Mouse (Mus musculus) heart, postnatal 0 days (tissue): ENCODE measurements around the gene Ell2. TPM values are rescaled to one million over a fixed set of nuclear protein-coding genes. Genes with fewer than 3 reads are reported as not detected.

ENCODE experiments used
- ATAC-seq: fragments of 200-750 bp; cut with Nextera tagmentation; 2 replicates; pipeline ENCODE4 v1.8.0; 2017; ENCODE audit warnings: low read depth, moderate number of reproducible peaks, moderate library complexity; ENCODE audit not compliant: insufficient read depth
- DNase-seq: peaks from one replicate; pipeline ENCODE4 v3.0.0-alpha.2; 2016; ENCODE audit warnings: low spot score
- H3K27ac ChIP-seq: fragments of 300-500 bp; sonication (generic); 2 replicates; pipeline ENCODE4 v1.5.1; 2014; ENCODE audit warnings: low read depth, mild to moderate bottlenecking
- H3K27me3 ChIP-seq: fragments of 300-500 bp; sonication (generic); 2 replicates; pipeline ENCODE4 v1.6.1; 2014; ENCODE audit warnings: low read length, mixed read lengths; ENCODE audit not compliant: control insufficient read depth, insufficient read depth
- H3K36me3 ChIP-seq: fragments of 300-500 bp; sonication (generic); replicated peaks from 2 replicates; pipeline ENCODE4 v1.6.1; 2014; ENCODE audit warnings: low read length, mixed read lengths; ENCODE audit not compliant: control insufficient read depth, insufficient read depth
- H3K4me1 ChIP-seq: fragments of 300-500 bp; sonication (generic); 2 replicates; pipeline ENCODE4 v1.6.1; 2014; ENCODE audit warnings: antibody characterized with exemption; ENCODE audit not compliant: control insufficient read depth, insufficient read depth
- H3K4me2 ChIP-seq: fragments of 300-500 bp; sonication (generic); 2 replicates; pipeline ENCODE4 v1.6.1; 2014; ENCODE audit warnings: low read depth, mild to moderate bottlenecking, low read length, moderate library complexity
- H3K4me3 ChIP-seq: fragments of 300-500 bp; sonication (generic); 2 replicates; pipeline ENCODE4 v1.5.1; 2014; ENCODE audit warnings: low read depth, low read length
- H3K9ac ChIP-seq: fragments of 300-500 bp; sonication (generic); replicated peaks from 2 replicates; pipeline ENCODE4 v1.6.1; 2014; ENCODE audit warnings: low read depth, low read length, mixed read lengths
- H3K9me3 ChIP-seq: fragments of 300-500 bp; sonication (generic); replicated peaks from 2 replicates; pipeline ENCODE4 v1.6.1; 2016; ENCODE audit warnings: low read length; ENCODE audit not compliant: control insufficient read depth
- CTCF ChIP-seq: IDR thresholded peaks from 2 replicates; pipeline ENCODE4 v1.5.1; 2016; ENCODE audit warnings: antibody characterized with exemption, control low read depth, low read depth
- EP300 ChIP-seq: IDR thresholded peaks from 2 replicates; pipeline ENCODE4 v1.6.1; 2016; ENCODE audit warnings: antibody characterized with exemption, low read depth
- WGBS: fragments of 180-500 bp; shearing (Covaris S2); extraction: QIAGEN DNeasy Blood & Tissue Kit; methylation state at CpG from one replicate; pipeline ENCODE4 v1.1.7; 2014; 5-methylcytosine and 5-hydroxymethylcytosine counted together
- polyA plus RNA-seq: library from polyadenylated mRNA; unstranded; fragments of >200 nt; fragmentation: Nextera tagmentation; extraction: Ambion mirVana; gene quantifications from 2 replicates; pipeline ENCODE4 v1.2.1, GENCODE M21; 2015
- total RNA-seq: library from RNA; depleted of rRNA; stranded (reverse); fragments of >200 nt; gene quantifications from 2 replicates; pipeline ENCODE4 v1.2.3, GENCODE M21; 2014; ENCODE audit warnings: low replicate concordance

Gene Ell2
- total and polyA plus RNA-seq, 2 experiments from 2014 or later = 2.5 to 2.9 TPM

DNA sequence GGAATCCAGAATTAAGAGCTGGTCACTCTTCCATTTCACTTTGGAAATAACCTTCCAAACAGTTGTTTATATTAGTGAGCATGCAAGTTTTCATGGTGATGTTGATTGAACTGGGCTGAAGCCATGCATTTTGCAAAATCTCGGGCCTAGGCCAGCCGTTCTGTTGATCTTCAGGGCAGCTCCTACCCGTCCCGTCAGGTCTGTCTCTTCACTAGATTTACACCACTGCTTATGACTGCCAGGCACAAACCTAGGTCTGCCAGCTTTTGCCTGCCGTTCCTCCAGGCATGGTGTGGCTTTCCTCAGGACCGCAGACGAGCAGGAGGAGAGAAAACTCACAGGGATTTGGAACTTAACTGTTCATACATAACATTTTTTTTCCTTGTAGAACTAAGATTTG is 31.4 kb downstream of the Ell2 start:
- Histone ChIP-seq H3K9ac (no peak overlapping the region), H3K9me3 (no peaks in the 10 kb centered on the region), H3K36me3 (no peaks in the 10 kb centered on the region), H3K4me2 (no peak overlapping the region), H3K4me1 (peaks cover 15% of the 10 kb centered on the region; the same call in 1 of the 2 replicates), H3K27ac (no peak overlapping the region), H3K4me3 (no peak overlapping the region), H3K27me3 (no peaks in the 10 kb centered on the region)
- ATAC-seq (no peak), DNase-seq (no peak)
- WGBS = 69% methylated on average over 7 of the region's 7 CpGs
- TF ChIP-seq CTCF (no peak), EP300 (no peak)

DNA sequence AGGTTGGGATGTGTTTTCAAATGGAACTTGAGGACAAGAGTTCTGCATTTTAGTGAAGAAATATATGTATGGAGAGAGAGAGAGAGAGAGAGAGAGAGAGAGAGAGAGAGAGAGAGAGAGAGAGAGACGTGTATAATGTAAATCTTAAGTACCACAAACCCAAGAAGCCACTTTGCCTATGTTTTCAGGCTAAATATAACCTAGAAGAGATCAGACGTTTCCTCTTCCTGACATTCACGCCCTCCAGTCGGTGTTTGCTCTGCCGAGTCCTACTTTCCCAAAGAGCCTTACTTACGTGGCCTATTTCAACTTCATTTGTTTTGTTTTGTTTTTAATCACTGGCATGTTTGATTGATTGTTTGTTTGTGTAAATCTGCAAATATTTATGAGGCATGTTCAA is 32.0 kb downstream of the Ell2 start:
- H3K4me3 ChIP-seq = no peak overlapping the region
- 13% methylated on average over 6 of the region's 6 CpGs for WGBS
- H3K27ac ChIP-seq = no peak overlapping the region
- peaks cover 15% of the 10 kb centered on the region; the same call in 1 of the 2 replicates for H3K4me1 ChIP-seq
- ATAC-seq = no peak
- H3K4me2 ChIP-seq = no peak overlapping the region; the same call in 1 of the 2 replicates
- no peaks in the 10 kb centered on the region for H3K27me3 ChIP-seq
- no peak for DNase-seq
- no peaks in the 10 kb centered on the region for H3K36me3 ChIP-seq
- TF ChIP-seq EP300 (no peak), CTCF (no peak)
- no peak overlapping the region for H3K9ac ChIP-seq
- no peaks in the 10 kb centered on the region for H3K9me3 ChIP-seq

DNA sequence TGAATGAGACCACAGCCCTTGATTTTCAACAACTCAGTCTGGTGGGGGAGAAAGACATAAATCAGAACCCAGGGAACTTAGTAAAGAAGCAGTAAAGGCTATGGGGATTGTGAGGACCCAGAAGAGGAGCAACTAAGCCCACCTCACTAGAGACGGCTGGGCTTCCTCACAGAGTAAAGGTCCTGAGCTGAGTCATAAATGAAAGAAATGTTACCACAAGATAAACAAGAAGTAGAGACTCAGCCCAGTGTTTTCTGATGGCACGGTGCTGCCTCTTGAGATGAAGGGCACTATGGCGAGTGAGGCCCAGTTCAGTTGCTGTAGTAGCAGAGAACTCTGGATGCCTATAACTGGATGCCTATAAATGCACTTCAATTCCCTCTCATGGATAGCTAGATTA is 32.4 kb downstream of the Ell2 start:
- Histone ChIP-seq H3K27me3 (no peaks in the 10 kb centered on the region), H3K4me2 (no peak overlapping the region), H3K36me3 (no peaks in the 10 kb centered on the region), H3K27ac (no peak overlapping the region), H3K9me3 (no peaks in the 10 kb centered on the region), H3K9ac (no peak overlapping the region), H3K4me1 (peaks cover 15% of the 10 kb centered on the region; the same call in 1 of the 2 replicates), H3K4me3 (no peak overlapping the region)
- no peak for DNase-seq
- ATAC-seq = no peak
- TF ChIP-seq CTCF (no peak), EP300 (no peak)
- 64% methylated on average over 3 of the region's 3 CpGs for WGBS

DNA sequence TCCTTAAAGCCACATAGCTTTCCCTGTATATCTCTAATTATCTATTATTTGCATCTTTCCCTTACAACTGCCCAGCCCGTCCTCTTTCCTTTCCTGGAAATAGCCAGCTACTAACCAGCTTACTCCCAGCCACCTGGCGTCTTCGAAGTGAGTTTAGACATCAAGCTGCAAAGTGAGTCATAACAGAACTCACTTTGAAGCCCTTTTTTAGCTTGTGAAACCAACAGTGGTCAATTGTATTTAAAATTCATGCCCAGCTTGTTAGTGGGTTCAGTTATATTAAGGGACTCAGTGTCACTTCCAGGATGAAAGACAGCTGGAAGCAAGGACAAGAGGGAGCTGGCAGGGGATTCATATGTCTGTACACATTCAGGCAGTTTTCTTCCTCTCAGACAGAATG is 33.5 kb downstream of the Ell2 start:
- ATAC-seq (no peak), DNase-seq (no peak)
- no peak for TF ChIP-seq CTCF
- TF ChIP-seq EP300 = no peak
- Histone ChIP-seq H3K9me3 (no peaks in the 10 kb centered on the region), H3K4me2 (no peak overlapping the region), H3K9ac (no peak overlapping the region), H3K27me3 (no peaks in the 10 kb centered on the region), H3K27ac (no peak overlapping the region), H3K4me3 (no peak overlapping the region), H3K36me3 (no peaks in the 10 kb centered on the region), H3K4me1 (peaks cover 15% of the 10 kb centered on the region; the same call in 1 of the 2 replicates)
- WGBS = 68% methylated on average over 3 of the region's 3 CpGs

DNA sequence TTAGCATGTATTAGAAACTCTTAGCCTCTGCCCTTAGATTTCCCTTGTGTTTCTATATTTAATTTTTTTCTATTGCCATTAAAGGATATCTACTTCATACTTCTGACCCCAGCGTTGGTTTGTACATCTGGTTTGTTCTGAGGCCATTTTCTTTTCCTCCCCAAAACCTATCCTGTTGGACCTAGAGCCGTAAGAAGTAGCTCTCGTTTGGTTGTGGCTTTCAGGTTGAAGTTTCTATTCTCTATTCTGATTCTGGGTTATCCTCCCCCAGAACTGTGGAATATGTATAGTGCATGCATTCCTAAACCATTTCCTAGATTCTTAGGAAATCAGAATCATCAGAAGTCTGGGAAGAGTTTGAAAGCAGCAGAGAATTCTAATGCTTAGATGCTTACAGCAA is 34.6 kb downstream of the Ell2 start:
- TF ChIP-seq EP300 = no peak
- no peak for TF ChIP-seq CTCF

DNA sequence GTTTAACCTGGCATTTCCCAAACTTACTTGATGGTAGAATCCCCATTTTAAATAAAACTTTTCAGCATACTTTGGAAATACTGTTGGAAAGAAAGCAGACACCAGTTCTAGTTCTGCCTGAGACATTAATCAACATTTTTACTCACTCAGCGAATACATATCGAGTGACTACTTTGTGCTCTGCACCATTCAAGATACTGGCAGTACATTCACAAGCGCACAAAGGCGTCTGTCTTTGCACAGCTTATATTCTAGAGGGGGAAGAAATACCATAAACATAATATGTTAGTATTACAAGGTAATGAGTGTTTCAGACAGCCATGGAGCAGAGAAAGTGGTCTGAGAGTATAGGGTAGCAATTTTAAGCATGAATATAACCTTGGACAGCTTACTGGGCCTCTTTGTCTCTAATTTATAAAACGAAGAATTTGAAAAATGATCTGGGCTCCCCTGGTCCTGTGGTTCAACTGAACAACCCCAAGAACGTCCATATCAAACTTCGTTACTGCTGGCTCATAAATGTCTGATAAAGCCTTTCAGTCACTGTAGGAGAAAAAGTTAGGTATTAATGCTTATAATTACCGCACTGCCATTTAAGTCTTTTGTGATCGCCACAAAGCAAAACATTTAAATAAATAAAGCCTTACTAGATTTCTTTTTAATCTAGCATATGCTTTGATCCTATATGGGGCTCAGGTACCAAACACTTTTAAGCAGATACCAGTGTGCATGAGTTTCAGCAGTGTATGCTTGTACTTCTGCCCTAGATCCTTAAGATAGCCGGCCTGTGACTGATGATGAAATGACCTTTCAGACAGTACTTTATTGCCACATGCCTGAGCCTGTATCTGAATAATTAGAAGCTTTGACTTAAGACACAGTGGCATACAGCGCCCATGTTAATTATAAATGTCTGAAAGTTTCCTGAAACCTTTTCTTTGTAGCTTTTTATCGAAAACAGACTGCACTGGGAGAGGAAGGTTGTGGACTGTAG is 35.5 kb downstream of the Ell2 start:
- 80% methylated on average over 12 of the region's 12 CpGs for WGBS
- Histone ChIP-seq H3K27ac (no peak overlapping the region), H3K9me3 (no peaks in the 10 kb centered on the region), H3K4me2 (no peak overlapping the region), H3K36me3 (no peaks in the 10 kb centered on the region), H3K9ac (no peak overlapping the region), H3K27me3 (no peaks in the 10 kb centered on the region), H3K4me1 (peaks cover 15% of the 10 kb centered on the region; the same call in 1 of the 2 replicates), H3K4me3 (no peak overlapping the region)
- DNase-seq = no peak
- ATAC-seq = no peak
- no peak for TF ChIP-seq CTCF

More for the DNA sequence above, 34.6 kb downstream of the Ell2 start:
- Histone ChIP-seq H3K36me3 (no peaks in the 10 kb centered on the region), H3K9me3 (no peaks in the 10 kb centered on the region), H3K4me3 (no peak overlapping the region), H3K9ac (no peak overlapping the region), H3K4me2 (no peak overlapping the region), H3K27me3 (no peaks in the 10 kb centered on the region), H3K4me1 (peaks cover 15% of the 10 kb centered on the region; the same call in 1 of the 2 replicates), H3K27ac (no peak overlapping the region)
- DNase-seq (no peak), ATAC-seq (no peak)
- 80% methylated on average over 3 of the region's 3 CpGs for WGBS
